Mouse (Mus musculus) cerebellum, adult (tissue): Measurements from ENCODE around the gene Emp1.

Experiments
- ATAC-seq: cut with Nextera tagmentation; 2 replicates; pipeline ENCODE4 v1.9.2; 2017; ENCODE audit warnings: mild to moderate bottlenecking, moderate library complexity, mixed read lengths; ENCODE audit not compliant: insufficient number of reproducible peaks, low FRiP score, low TSS enrichment

Emp1 gene

DNA sequence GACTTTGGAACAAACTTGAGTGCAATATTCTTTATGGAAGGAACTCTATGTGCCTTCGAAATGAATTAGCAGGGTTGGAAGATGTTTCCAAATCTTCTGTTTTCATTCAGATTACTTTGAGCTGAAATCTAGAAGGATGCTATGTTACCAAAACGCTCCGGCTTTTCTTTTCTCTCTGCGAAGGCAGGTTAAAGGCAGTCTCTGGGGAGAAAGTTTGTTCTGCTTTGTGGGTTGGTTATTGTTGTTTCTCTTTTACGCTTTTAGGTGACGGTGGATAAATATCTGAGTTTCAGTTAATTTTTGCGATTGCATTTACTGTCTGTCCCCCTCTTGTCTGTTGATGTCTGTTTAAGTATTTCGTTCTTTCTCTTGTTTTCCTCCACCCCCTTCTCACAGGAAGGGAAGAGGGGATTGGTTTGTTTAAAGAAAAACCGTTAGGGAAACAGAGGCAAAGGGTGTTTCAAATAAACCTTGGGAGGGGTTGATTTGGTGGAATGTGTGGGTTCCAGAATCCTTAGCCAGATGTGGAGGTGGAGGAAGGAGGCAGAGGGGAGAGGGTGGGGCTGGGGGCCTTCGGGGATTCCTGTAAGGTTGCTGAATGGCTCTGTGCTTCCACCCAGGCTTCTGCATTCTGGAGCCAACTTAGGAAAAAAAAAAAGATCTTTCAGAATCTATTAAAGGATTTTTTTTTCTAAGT is 1.1 kb downstream of the Emp1 start:
- ATAC-seq = no peak

DNA sequence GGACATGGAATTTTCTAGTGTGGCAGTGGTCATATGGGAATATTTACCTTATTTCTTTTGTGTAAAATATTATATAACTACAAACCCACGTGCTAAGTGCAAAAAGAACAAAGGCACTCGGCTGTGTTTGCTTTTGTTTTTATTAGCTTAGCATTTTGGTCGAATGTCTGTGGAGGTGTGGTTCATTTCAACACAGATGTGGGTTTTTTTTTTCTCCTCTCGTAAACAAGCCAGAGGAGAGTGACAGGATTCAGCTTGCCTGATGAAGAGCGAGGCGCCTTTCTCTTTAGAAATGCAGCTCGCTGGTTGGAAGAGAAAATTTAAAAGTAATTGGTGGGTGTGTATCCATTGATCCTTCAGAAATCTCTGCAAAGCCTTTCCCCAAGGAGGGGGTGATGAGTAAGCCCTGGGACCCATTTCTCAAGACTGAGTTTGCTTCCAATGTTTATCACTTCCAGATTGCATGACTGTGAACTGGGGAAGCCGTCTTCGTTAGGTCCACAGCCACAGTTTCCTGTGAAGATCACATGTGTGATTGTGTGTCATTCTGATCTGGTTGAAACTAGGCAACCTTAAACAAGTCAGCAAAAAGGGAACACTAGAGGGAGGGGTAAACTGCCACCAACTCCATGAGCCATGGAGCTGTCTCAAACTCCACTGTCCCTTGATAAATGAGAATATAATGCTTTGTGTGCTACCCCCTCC is 1.8 kb downstream of the Emp1 start:
- no peak for ATAC-seq

DNA sequence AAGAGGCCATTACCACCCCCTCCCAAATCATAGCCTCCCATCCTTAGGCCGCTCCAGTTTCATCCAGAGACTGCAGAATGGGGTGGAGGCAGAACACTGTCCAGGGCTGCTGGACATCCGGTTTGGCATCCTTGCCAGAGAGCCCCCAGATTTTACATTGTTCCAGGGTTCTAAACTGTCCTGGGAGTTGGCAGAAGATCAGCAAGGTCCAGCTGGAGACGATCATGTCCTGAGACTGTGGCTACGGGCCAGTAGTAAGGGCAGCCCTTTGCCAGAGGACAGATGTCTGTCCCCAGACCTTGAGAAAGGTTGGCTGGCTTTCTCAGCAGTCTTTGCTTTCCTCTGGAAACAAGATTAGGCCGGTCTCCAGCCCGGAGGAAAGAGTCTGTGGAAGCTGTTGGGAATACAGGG is 2.6 kb downstream of the Emp1 start:
- no peak for ATAC-seq

DNA sequence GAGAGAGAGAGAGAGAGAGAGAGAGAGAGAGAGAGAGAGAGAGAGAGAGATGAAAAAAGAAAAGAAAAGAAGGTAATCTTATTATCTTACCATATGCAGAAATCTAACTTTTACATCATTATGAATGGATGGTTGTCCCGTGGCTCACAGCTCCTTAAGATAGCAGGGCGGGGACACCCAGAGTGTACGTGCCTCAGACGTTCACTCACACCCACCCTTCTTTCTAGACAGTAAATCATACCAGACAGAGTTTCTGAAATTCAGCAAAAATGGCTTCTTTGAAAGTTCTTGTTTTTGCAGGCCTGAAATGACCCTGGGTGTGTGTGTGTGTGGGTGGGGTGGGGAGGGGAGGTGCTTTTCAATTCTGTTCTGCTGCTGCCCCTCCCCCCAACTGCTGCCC is 3.3 kb downstream of the Emp1 start:
- ATAC-seq = no peak

DNA sequence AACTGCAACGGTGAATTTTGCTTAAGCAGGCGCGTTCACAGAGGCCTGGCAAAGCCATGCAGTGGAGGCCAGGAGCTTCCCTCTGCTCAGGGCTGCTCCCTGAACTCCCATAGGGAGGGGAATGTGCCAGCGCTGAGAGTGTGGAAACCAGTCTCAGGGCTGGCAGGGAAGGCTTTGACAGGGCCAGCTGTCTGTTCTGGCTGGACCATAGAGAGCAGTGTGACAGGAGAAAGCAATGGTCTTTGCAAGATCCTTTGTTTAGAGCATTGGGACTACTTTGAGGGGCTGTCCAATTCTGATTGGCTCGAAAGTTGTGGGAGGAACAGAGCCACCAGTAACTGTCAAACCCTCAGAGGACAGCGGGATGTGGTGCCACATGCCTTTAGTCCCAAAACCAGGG is 5.9 kb downstream of the Emp1 start:
- ATAC-seq = no peak

DNA sequence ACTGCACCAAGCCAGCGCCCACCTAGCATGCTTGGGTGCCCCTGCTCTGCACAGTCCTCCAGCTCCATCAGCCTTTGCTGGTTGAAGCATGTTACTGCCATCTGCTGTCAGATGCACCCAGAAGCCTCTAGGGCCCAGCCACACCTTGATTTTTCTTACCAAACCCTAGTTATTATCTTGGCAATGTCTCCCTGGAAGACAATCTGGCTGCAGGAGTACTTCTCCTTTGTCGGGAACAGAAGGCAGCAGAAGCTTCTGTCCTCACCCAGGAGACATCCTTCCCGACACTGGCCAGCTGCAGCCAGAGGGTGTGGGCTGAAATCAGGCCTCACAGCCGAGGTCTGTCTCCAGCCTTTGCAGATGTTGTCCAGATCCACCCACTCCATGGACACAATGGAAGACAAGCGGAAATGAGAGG is 7.2 kb downstream of the Emp1 start:
- no peak for ATAC-seq

DNA sequence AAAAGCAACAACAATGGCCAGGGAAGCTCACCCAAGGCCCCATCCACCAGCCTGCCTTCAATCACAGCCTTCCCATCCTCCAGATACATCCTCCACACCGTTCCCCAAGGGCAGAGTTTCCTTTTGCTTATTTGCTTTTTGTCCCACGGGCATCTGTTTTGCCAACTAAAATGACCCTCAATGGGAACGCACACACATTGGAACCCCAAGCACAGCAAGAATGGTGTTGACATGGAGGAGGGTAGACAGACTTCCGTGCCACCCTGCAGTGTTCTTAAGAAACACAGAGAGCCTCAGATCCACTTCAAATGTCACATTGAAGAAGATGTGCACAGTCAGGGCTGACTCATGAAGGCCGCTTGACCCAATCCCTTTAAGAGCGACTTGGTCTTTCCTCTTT is 8.6 kb downstream of the Emp1 start:
- ATAC-seq = no peak

DNA sequence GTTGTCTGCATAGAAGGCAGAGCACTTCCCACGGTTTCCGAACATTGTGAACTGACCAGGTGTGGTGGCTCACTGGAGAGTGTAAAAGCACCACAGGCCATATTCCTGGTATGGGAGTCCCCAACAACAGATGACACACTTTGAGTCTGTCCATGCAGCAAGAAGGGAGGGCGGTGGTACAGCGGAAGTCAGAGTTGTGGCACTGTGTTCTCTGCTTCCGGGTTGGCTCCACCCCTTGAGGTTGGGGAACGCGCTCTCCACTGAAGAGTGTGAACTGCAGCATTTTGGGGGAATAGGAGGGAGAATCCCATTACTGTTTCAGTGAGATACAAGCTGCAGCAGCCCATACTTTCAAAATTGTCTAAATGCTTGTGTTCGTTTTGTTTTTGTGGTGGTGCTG is 11.0 kb downstream of the Emp1 start:
- ATAC-seq = no peak

DNA sequence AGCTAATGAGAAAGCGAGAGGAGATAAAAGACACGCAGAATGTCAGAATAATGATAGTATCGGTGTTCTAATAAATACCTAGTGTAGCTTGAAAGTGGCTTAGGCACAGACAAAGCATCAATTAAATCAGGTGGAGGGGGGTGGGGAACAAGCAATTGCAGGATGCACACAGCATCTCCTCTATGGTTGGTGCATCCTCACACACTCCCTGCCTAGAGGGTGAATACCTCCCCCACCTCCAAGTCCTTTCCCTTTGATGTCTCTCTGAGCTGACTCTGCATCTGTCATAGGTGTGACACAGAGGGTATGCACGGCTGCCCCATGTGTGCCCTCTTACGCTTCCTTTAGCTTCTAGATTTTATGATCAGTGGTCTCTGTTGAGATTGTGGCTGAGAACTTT is 13.5 kb downstream of the Emp1 start:
- ATAC-seq = no peak

DNA sequence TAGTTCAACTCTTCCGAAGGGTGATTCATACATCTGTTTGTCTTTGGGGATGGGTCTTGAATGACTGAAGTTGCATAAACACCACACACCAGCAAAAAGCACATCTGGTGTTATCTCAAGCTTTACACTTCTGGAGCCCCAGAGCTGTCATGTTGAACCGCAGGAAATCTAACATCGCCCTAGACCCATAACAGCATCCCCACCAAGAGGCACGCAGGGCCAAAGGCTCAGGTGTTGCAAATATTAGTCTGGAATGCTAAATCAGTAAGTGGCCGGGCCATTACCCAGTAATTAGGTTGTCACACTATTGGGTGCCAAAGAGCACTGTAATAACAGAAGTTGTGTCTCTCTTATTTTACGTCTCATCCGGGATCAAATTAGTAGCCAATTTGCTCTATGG is 13.9 kb downstream of the Emp1 start:
- ATAC-seq = no peak

DNA sequence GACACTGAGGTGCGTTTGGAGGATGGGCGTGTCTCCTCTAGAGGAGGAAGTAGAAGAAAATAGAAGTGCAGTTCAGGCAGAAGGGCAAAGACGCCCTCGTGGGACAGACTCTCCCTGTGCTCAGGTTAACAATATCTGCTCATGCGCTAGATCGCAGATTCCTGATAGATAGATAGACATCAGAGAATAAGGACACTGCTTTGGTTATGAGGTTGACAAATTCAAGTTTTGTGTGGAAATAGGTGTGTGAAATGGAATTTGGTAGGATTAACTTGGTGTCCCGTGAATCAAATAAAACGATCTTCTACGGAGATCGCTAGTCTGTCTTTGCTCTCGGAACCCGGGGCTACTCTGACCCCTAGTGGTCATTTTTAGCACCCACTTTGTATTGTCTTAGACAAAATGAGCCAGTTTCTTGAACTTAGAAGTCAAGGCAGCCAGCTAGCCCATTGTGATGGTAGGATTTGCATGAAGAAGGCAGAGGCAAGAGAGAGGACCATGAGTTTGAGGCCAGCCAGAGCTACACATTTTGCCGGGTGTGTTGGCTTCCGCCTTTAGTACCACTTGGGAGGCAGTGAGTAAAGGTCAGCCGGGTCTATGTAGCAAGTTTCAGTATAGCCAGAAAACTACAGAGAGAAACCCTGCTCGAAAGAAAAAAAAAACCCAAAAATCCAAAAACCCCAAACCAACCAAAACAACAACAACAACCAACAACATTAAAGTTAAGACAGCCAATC is 15.4 kb downstream of the Emp1 start:
- ATAC-seq = peak; percentile 58; the same call in 1 of the 2 replicates

DNA sequence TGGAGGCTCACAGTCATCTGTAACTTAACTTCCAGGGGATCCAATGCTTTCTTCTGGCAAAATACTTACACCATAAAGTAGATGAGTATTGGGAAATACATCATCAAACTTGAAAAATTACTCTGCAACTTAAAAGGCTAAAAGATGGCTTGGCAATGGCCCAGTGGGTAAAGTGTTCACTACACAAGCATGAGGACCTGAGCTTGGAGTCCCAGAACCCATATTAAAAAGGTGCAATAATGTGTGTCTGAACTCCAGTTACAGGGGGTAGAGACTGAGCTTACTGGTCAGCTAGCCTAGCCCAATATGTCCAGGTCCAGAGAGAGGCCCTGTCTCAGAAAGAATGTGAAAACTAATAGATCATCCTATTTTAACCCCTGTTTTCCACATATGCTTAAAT is 21.6 kb downstream of the Emp1 start:
- no peak for ATAC-seq

DNA sequence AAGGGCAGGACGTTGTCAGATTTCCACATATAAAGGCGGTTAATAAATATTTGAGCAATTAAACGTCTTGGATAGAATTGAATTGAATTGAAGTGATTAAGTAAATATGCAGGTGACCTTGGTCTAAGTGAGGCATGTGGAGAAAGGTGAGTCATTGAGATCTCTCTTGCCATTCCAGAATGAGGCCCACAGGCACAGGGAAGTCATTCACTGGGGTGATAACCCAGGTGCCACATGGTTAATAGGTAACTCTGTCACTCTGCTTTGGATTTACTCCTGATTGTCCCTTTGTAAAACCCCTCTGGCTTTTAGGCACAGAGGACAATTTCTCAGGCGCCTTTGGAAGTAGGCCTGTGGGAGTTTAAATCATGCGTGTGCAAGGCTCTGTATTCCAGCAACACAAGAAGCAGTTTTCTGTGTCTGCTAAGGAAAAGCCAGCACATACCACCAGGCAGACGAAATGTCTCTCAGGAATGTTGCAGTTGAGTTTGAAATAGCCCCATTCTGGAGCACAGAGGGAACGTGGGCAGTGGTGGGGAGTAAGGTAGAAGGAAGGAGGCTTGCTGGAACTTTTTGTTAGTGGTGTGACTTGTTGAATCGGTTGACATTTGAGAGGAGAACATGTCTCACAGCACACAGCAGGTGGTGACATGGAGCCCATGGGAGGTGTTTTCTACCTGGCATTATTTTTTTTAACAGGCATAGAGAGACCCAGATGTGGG is 23.6 kb downstream of the Emp1 start:
- ATAC-seq = no peak

DNA sequence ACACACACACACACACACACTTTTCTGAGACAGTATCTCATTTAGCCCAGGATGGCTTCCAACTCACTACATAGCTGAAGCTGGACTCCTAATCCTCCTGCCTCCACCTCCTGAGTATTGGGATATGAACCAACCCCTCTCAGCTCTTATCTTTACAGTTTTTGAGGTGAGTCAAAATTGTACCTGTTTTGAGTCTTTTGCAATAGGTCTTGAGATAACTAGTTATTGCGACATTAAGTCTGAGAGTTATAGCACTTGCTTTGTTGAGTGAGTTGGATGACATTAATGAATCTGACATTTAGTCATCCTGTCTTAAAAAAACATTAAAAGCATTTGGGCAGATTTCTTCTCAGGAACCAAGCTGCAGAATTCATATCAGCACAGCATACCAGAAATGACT is 25.3 kb downstream of the Emp1 start:
- ATAC-seq = no peak

DNA sequence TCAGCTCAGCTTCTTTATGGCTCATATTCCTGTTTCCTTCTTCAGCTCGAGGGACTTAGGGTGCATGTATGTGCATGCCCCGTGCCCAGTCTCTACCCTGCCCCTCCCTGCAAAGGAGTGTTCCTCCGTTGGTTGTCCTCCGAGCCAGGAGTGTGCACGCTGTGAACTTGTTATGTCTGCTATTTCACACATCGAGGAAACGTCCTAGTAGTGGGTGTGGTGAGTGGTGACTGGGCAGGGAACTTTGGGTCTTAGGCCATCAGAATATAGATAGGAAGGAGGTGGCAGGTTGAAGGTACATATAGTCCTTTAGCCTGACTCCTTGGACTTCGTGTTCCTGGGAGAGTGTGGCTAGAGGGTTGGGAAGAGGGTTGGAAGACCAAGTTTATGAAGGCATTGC is 26.4 kb downstream of the Emp1 start:
- ATAC-seq = no peak

DNA sequence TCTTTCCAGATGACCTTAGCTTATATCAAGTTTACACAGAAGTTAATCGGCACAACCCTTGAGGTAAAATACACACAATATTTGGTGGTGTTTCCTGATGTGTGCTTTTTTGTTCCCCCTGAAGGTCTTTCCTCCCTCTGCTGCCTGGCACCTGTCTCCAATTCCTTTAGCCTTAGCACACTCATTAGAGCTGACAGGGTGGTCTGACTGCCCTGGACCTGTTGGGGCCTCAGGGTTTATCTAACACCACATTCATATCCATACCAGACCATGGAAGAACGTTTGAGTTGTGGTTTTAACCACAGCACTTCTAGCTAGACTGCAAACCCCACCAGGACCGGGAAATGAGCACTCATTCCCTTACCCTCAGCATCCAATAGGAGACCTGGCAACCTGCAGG is 28.1 kb downstream of the Emp1 start:
- ATAC-seq = no peak

DNA sequence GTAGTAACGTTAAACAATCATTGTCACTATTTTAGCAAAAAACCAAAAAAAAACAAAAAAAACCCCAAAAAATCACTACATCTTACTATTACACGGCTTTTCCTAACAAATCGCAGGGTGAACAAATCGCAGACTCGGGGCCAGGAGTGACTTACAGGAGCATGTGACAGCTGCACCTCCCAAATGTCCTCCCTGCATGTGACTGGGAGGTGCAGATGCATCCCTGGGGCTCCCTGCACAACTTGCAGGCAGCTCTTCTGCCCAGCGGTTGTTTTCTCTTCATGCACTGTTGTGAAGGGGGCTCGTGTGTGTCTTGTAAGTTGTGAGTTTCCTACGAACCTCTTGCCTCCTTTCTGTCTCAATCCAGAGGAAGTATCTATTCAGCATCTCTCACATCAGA is 33.0 kb downstream of the Emp1 start:
- ATAC-seq = no peak

DNA sequence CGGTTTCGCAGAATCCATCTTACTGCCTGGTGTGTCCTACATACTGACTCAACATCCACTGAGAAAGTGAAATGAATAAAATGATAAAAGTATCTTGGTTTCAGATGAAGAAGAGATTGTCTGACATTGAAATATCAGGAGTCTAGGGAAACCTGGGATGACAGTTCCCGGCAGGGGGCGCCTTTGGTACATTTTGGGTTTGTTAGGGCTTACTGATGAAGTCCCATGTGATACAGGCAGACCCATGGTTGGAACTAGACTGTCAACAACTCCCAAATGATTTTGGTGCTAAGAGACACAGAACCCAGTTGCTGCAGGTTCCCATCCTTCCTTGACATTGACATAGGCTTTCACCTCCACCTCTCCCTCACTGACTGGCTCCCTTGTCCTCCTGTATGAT is 34.7 kb downstream of the Emp1 start:
- ATAC-seq = no peak

DNA sequence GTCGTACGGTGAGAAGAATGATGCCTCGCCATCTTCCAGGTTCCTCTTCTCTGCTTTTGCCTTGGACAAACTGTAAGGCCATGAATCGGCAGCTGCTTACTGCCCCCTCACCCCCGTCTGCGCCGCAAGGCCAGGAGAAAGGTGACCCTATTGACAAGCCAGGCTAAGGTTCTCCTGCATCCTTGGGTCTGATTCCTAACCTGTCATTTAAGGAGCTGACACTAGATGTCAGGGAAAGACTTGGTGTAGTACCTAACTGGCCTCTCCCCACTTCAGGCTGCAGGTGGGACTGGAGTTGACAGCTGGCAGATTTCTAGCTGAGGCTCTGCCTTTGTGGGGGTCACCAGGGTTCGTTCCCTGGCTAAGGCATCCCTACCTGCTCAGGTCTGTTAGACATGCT is 35.4 kb downstream of the Emp1 start:
- no peak for ATAC-seq

DNA sequence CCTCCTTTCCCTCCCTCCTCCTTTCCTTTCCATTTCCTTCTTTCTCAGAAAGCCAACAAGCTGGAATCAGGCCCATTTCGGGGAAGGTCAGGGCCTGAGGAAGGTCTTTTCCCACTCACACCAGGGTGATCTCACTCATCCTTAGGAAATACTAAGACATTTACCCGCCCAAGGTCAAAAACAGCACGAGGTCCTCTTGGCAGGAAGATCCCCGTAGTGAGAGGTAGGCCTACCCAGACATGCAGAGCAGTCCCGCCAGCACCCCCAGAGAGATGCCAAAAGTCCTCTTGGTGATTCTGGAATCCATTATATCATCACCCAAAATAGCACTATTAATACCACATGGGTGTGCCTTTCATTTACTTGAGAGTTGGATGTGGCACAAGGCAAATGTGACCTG is 36.5 kb downstream of the Emp1 start:
- no peak for ATAC-seq

DNA sequence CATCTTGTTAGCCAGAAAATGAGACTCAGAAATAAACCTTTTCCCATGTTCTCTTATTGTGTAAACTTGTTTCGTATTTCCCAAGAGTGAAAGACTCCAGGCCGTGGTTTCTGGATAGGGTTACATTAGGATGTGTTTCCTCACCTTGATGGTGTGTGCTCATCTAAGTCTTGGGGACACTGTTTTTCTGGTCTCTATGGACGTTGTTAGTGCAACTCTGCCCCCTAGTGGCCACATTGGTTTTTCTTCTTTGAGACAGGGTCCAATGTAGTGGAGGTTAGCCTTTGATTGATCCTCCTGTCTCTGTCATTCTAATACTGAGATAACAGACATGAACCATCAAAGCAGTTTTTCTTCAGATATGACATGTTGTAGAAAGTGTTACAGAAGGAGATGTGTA is 38.0 kb downstream of the Emp1 start:
- no peak for ATAC-seq
